Mouse (Mus musculus): ENCODE data around the gene Bhlhe41. TPM values are rescaled to one million over a fixed set of nuclear protein-coding genes. Genes with fewer than 3 reads are reported as not detected.

Bhlhe41 gene
- polyA plus RNA-seq, 1 experiment from 2014 or later, result 115 TPM

GRCm38 (mm10) chr6:145885069-145885468, 19.7 kb upstream of the Bhlhe41 start:
- Histone ChIP-seq H3K79me2 (ENCODE audit: inconsistent target) (no peaks in the 10 kb centered on the region), H3K27ac (no peak overlapping the region), H3K4me3 (ENCODE audit: inconsistent target) (no peak overlapping the region), H3K36me3 (ENCODE audit: inconsistent target) (no peaks in the 10 kb centered on the region)
- WGBS (ENCODE audit: missing documents), result 86% methylated on average over 4 of the region's 4 CpGs

DNA sequence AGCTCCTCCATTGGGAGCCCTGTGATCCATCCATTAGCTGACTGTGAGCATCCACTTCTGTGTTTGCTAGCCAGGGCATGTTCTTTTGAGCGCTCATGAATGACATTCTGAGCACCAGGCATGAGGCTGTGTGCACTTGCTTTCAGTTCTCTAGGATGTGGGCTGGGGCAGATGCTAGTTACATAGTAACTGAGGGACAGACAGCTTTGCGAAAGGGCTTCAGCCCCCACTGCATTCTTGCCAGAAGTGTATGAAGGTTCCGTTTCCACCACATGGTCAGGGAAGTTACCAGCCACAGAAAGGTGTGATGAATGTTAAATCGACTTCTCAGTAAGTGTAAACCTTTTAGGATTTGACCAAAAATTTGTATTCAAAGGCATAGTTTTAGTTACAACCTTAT, 18.3 kb upstream of the Bhlhe41 start:
- Histone ChIP-seq H3K36me3 (ENCODE audit: inconsistent target) (no peaks in the 10 kb centered on the region), H3K27ac (peak overlapping the region; percentile 59), H3K4me3 (ENCODE audit: inconsistent target) (no peak overlapping the region), H3K79me2 (ENCODE audit: inconsistent target) (no peaks in the 10 kb centered on the region)
- 19% methylated on average over 4 of the region's 4 CpGs for WGBS (ENCODE audit: missing documents)

DNA sequence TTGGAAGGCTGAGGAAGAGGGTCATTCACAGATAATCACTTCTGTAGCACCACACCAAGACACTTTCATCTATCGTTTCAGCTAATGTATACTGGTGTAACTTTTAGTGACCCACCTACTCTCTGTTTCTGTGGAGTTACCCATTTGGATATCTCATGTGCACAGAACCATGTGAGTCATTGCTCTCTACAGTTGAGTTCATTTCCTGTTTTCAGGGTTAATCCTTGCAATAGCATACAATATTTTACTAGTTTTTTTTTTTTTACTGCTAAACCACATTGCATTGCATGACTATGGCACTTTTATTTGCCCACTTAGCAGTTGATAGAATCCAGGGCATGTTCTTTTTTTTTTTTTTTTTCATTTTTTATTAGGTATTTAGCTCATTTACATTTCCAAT, 17.7 kb upstream of the Bhlhe41 start:
- peak overlapping the region; percentile 65 for H3K27ac ChIP-seq
- H3K4me3 ChIP-seq (ENCODE audit: inconsistent target), result no peak overlapping the region
- H3K36me3 ChIP-seq (ENCODE audit: inconsistent target), result no peaks in the 10 kb centered on the region
- 29% methylated on average over 1 of the region's 1 CpGs for WGBS (ENCODE audit: missing documents)
- H3K79me2 ChIP-seq (ENCODE audit: inconsistent target), result no peaks in the 10 kb centered on the region

DNA sequence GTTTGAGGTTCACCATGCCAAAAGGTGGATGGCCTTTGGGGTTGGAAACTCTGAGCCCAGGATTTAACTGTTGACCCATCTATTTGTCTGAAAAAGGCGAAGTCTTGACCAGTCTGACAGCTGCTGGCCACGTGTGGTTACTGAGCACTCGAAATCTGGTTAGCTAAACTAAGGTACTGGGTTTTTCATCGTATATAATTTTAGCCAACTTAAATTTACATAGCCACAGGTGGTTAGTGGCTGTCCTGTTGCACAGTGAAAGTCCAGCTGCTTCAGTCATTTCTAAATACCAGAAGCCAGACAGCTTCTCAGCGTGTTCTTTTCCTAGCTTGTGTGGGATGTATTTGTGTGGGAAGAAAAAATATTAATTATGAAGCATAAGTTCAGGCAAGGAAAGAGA, 15.3 kb upstream of the Bhlhe41 start:
- Histone ChIP-seq H3K27ac (no peak overlapping the region), H3K4me3 (ENCODE audit: inconsistent target) (no peak overlapping the region), H3K36me3 (ENCODE audit: inconsistent target) (no peaks in the 10 kb centered on the region), H3K79me2 (ENCODE audit: inconsistent target) (no peaks in the 10 kb centered on the region)
- 94% methylated on average over 5 of the region's 5 CpGs for WGBS (ENCODE audit: missing documents)

DNA sequence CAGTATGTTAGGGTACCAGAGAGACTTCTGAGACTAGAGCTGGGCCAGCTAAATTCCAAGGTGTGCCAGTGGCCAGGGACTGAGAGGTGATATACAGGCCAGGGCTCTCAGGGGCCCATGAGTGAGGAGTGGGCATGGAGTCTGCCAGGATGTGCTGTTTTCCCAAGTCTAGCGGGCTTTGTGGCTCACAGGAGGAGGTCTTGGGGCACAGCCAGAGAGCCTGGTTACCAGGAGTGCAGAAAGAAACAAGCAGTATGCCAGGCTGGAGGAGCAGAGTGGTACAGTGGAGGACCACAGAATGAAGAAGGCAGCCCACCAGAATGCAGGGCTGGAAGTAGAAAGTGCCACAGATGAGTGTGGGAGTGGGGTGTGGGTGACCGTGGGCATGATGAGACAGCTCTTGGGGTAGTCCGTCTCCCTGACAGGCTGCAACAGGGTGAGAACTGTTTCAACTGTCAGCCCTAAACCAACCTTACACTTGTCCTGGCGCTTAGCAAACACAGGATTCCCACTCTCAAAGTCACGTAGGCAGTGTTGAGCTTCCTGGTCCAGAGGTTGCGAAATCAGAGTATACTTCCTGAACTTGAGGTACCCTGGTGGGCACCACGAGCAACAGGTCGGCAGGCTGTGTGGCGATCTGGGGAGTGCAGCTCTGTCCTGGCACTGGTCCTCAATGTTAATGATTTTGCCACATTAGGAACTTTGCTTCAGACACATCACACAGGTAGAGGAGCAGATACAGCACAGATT, 11.8 kb upstream of the Bhlhe41 start:
- 52% methylated on average over 9 of the region's 9 CpGs for WGBS (ENCODE audit: missing documents)
- no peaks in the 10 kb centered on the region for H3K36me3 ChIP-seq (ENCODE audit: inconsistent target)

DNA sequence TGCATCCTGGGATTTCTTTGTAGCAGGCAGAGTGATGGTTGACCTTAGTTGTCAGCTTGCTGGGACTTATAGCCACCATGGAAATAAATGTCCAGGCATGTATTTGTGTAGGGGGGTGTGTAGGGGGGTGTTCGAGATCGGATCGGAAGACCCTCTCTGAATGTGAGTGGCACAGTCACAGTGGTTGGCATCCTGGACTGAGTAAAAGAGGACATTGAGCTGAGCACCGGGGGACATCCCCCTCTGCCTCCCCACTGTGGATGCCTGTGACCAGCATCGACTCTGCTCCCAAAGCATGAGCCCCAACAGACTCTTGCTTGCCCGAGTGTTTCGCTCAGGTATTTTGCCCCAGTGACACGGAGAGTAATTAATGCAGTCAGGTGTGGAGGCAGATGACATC, 8.0 kb upstream of the Bhlhe41 start:
- no peak overlapping the region for H3K4me3 ChIP-seq (ENCODE audit: inconsistent target)
- WGBS (ENCODE audit: missing documents), result 96% methylated on average over 8 of the region's 8 CpGs
- H3K27ac ChIP-seq, result no peak overlapping the region
- no peaks in the 10 kb centered on the region for H3K79me2 ChIP-seq (ENCODE audit: inconsistent target)
- H3K36me3 ChIP-seq (ENCODE audit: inconsistent target), result no peaks in the 10 kb centered on the region

More for the DNA sequence above, 11.8 kb upstream of the Bhlhe41 start:
- no peaks in the 10 kb centered on the region for H3K79me2 ChIP-seq (ENCODE audit: inconsistent target)
- no peak overlapping the region for H3K27ac ChIP-seq
- H3K4me3 ChIP-seq (ENCODE audit: inconsistent target), result no peak overlapping the region

- no peaks in the 10 kb centered on the region for H3K79me2 ChIP-seq (ENCODE audit: inconsistent target)
- no peaks in the 10 kb centered on the region for H3K36me3 ChIP-seq (ENCODE audit: inconsistent target)
- H3K4me3 ChIP-seq (ENCODE audit: inconsistent target), result no peak overlapping the region
- WGBS (ENCODE audit: missing documents), result 89% methylated on average over 5 of the region's 7 CpGs
- H3K27ac ChIP-seq, result no peak overlapping the region
Observed at GRCm38 (mm10) chr6:145872010-145872409, 6.7 kb upstream of the Bhlhe41 start.

GRCm38 (mm10) chr6:145870991-145871390, 5.6 kb upstream of the Bhlhe41 start:
- H3K4me3 ChIP-seq (ENCODE audit: inconsistent target), result no peak overlapping the region
- no peak overlapping the region for H3K27ac ChIP-seq
- WGBS (ENCODE audit: missing documents), result 80% methylated on average over 4 of the region's 4 CpGs
- H3K79me2 ChIP-seq (ENCODE audit: inconsistent target), result no peaks in the 10 kb centered on the region
- H3K36me3 ChIP-seq (ENCODE audit: inconsistent target), result no peaks in the 10 kb centered on the region

DNA sequence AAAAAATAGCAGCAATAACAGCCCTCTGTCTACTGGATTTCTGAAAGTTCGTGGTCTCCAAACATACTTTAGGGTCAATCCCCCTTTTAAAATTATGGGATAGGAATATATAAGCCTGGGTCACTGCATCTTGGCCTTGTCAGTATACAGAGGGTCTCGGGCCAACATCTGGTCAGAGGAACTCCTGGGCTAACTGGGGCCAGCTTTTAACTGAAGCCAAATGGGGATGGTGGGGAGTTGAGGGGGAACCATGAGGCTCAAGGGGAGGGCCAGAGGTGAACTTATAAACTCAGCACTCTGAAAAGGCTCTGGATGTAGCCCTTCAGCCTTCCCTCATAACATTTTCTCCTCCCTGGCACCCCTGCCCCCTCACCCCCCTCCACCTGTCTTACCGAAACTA, 1.8 kb upstream of the Bhlhe41 start:
- Histone ChIP-seq H3K4me3 (ENCODE audit: inconsistent target) (no peak overlapping the region), H3K36me3 (ENCODE audit: inconsistent target) (no peaks in the 10 kb centered on the region), H3K27ac (peak overlapping the region; percentile 21; the same call in 1 of the 2 replicates), H3K79me2 (ENCODE audit: inconsistent target) (peaks cover 23% of the 10 kb centered on the region)
- WGBS (ENCODE audit: missing documents), result 84% methylated on average over 3 of the region's 3 CpGs

GRCm38 (mm10) chr6:145865886-145866851, 811 bp upstream of the Bhlhe41 start:
- H3K27ac ChIP-seq, result peak overlapping the region; percentile 93
- whole genome bisulfite sequencing (ENCODE audit: missing documents), result 1% methylated on average over 68 of the region's 69 CpGs

DNA sequence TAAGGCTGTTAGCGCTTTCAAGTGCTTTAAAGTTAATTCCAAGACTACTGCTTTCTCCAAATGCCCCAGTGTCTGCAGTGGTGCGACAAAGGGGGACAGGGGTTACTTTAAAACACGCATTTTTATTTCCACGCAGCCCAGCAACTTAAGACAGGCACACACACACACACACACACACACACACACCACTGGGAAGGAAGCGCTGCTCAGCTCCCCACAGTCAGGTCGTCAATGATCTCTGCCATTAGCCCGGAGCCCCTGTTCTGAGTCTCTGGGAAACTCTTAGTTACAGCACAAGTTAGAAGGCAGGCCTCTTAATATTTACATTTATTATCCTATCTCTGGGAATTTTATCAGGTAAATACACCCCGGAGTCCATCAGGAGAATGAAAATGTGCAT, 1.2 kb downstream of the Bhlhe41 start:
- H3K27ac ChIP-seq, result peak overlapping the region; percentile 87
- peak overlapping the region; percentile 74 for H3K4me3 ChIP-seq (ENCODE audit: inconsistent target)
- no peaks in the 10 kb centered on the region for H3K36me3 ChIP-seq (ENCODE audit: inconsistent target)
- 6% methylated on average over 8 of the region's 8 CpGs for WGBS (ENCODE audit: missing documents)
- H3K79me2 ChIP-seq (ENCODE audit: inconsistent target), result peaks cover 52% of the 10 kb centered on the region

More at GRCm38 (mm10) chr6:145865886-145866851, 811 bp upstream of the Bhlhe41 start:
- peaks cover 32% of the 10 kb centered on the region for H3K79me2 ChIP-seq (ENCODE audit: inconsistent target)
- peak overlapping the region; percentile 39 for H3K4me3 ChIP-seq (ENCODE audit: inconsistent target)
- H3K36me3 ChIP-seq (ENCODE audit: inconsistent target), result no peaks in the 10 kb centered on the region

- peak overlapping the region; percentile 87 for H3K27ac ChIP-seq
- H3K79me2 ChIP-seq (ENCODE audit: inconsistent target), result peaks cover 61% of the 10 kb centered on the region
- WGBS (ENCODE audit: missing documents), result under 1% methylated on average over 87 of the region's 105 CpGs
- peak overlapping the region; percentile 74 for H3K4me3 ChIP-seq (ENCODE audit: inconsistent target)
- H3K36me3 ChIP-seq (ENCODE audit: inconsistent target), result 0 out of 2 replicates have a peak, but pooled peaks cover 8% of the 10 kb centered on the region
Observed at GRCm38 (mm10) chr6:145863065-145863971, 2.0 kb downstream of the Bhlhe41 start.

GRCm38 (mm10) chr6:145862739-145863064, 2.7 kb downstream of the Bhlhe41 start:
- Histone ChIP-seq H3K4me3 (ENCODE audit: inconsistent target) (peak overlapping the region; percentile 63), H3K27ac (peak overlapping the region; percentile 61), H3K36me3 (ENCODE audit: inconsistent target) (0 out of 2 replicates have a peak, but pooled peaks cover 10% of the 10 kb centered on the region), H3K79me2 (ENCODE audit: inconsistent target) (peaks cover 64% of the 10 kb centered on the region)
- WGBS (ENCODE audit: missing documents), result 26% methylated on average over 14 of the region's 35 CpGs

DNA sequence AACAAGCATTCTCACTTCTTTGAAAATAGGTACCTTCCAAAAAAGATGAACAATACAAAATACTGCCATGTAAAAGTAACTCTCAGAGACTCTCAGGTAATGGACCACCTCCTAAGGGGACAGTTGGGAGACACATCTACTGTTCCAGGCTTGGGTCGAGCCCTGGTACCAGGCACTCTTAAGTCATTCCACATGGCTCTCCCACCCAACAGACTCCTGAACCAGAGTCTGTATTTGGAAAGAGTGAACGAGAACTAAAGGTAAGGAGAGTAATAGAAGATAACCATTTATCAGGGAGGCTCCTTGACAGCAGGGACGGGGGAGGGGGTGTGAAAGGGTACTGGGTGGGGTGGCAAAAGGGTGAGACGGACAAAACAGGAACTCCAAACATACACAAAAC, 3.0 kb downstream of the Bhlhe41 start:
- Histone ChIP-seq H3K79me2 (ENCODE audit: inconsistent target) (peaks cover 64% of the 10 kb centered on the region), H3K4me3 (ENCODE audit: inconsistent target) (peak overlapping the region; percentile 63), H3K27ac (peak overlapping the region; percentile 61), H3K36me3 (ENCODE audit: inconsistent target) (0 out of 2 replicates have a peak, but pooled peaks cover 10% of the 10 kb centered on the region)
- WGBS (ENCODE audit: missing documents), result 59% methylated on average over 4 of the region's 4 CpGs
